Mouse (Mus musculus): ENCODE data around the gene A530084C06Rik.

- TF ChIP-seq CTCF (IDR thresholded peaks at IDR 0.05; ENCODE audit: borderline replicate concordance, insufficient read depth, low read length) (no peak), POLR2A (IDR thresholded peaks at IDR 0.05; ENCODE audit: low read depth, low read length) (no peak)
Observed at GRCm38 (mm10) chr13:31534726-31535125, 24.4 kb downstream of the A530084C06Rik start.
